Comparison of ENCODE assay signal across 17 mouse cellular contexts in genomic region chr19:44064734-44065133, GRCm38 (mm10). TPM values are rescaled to one million over a fixed set of nuclear protein-coding genes. Genes with fewer than 3 reads are reported as not detected.
"Had no signal": no experiment of that assay in that cellular context is flagged by ENCODE, and none has a peak within 500 bp of the region (broad histone marks: within the 10 kb centered on the region; RNA-seq: fewer than 3 reads in every experiment).

No protein-coding gene starts in this region.

- H3K4me2 ChIP-seq: hindbrain, embryonic 15.5 days; liver, embryonic 13.5 days; neural tube, embryonic 15.5 days had no signal

- H3K27me3 ChIP-seq: hindbrain, embryonic 15.5 days; liver, embryonic 13.5 days; neural tube, embryonic 15.5 days had no signal

- ATAC-seq: liver, postnatal 0 days had no signal

- H3K27ac ChIP-seq: hindbrain, embryonic 15.5 days; left cerebral cortex, adult 2 months; limb, embryonic 10.5 days; liver, embryonic 13.5 days; midbrain, embryonic 10.5 days; neural tube, embryonic 15.5 days had no signal

- H3K9ac ChIP-seq: hindbrain, embryonic 15.5 days; liver, embryonic 13.5 days; liver, postnatal 0 days; neural tube, embryonic 15.5 days had no signal

- H3K9me3 ChIP-seq: hindbrain, embryonic 15.5 days; limb, embryonic 10.5 days; liver, embryonic 13.5 days; midbrain, embryonic 10.5 days; neural tube, embryonic 15.5 days had no signal

- DNase-seq: kidney, adult 11 months; kidney, postnatal 10 days; liver, embryonic 13.5 days; liver, postnatal 0 days; midbrain, embryonic 14.5 days; right cerebral cortex, adult 18-20 months; right cerebral cortex, postnatal 25 days; thymus, postnatal 36 days had no signal

- H3K4me3 ChIP-seq: hindbrain, embryonic 15.5 days; left cerebral cortex, adult 2 months; limb, embryonic 10.5 days; liver, embryonic 13.5 days; midbrain, embryonic 10.5 days; myocyte; neural tube, embryonic 15.5 days had no signal

RNA-seq across cellular contexts. Expression of gene Cyp2c23, which starts 35.7 kb away (rescaled TPM):
- total RNA-seq: layer of hippocampus, postnatal 25 days; megakaryocyte, adult 5-6 weeks had no signal
- polyA plus RNA-seq: hindbrain, embryonic 15.5 days; limb, embryonic 10.5 days; midbrain, embryonic 10.5 days; midbrain, embryonic 14.5 days; neural tube, embryonic 11.5 days; neural tube, embryonic 15.5 days had no signal
